Mouse (Mus musculus) heart, embryonic 16.5 days (tissue): ENCODE data around the gene Gpr4. TPM values are rescaled to one million over a fixed set of nuclear protein-coding genes. Genes with fewer than 3 reads are reported as not detected.

Experiments used
- ATAC-seq: fragments of 200-750 bp; cut with Nextera tagmentation; replicated peaks from 2 replicates; pipeline ENCODE4 v1.8.0; 2017; ENCODE audit warnings: moderate number of reproducible peaks; ENCODE audit not compliant: insufficient read depth, low FRiP score; ENCODE audit errors: extremely low read depth
- H3K27ac ChIP-seq: fragments of 300-500 bp; sonication (generic); 2 replicates; pipeline ENCODE4 v1.5.1; 2014; ENCODE audit warnings: mild to moderate bottlenecking, low read length, control low read depth, moderate library complexity
- H3K27me3 ChIP-seq: fragments of 300-500 bp; sonication (generic); 2 replicates; pipeline ENCODE4 v1.6.1; 2014; ENCODE audit warnings: low read length, mixed read lengths; ENCODE audit not compliant: control insufficient read depth, insufficient read depth
- H3K36me3 ChIP-seq: fragments of 300-500 bp; sonication (generic); 2 replicates; pipeline ENCODE4 v1.6.1; 2014; ENCODE audit not compliant: control insufficient read depth, insufficient read depth
- H3K4me1 ChIP-seq: fragments of 300-500 bp; sonication (generic); 2 replicates; pipeline ENCODE4 v1.6.1; 2014; ENCODE audit warnings: low read length, mixed read lengths; ENCODE audit not compliant: control insufficient read depth, insufficient read depth
- H3K4me2 ChIP-seq: fragments of 300-500 bp; sonication (generic); 2 replicates; pipeline ENCODE4 v1.6.1; 2014; ENCODE audit warnings: low read depth, mild to moderate bottlenecking, control low read depth, low read length
- H3K4me3 ChIP-seq: fragments of 300-500 bp; sonication (generic); 2 replicates; pipeline ENCODE4 v1.5.1; 2014; ENCODE audit warnings: mild to moderate bottlenecking, control low read depth, low read length
- H3K9ac ChIP-seq: fragments of 300-500 bp; sonication (generic); 2 replicates; pipeline ENCODE4 v1.6.1; 2014; ENCODE audit warnings: low read length, control low read depth
- H3K9me3 ChIP-seq: fragments of 300-500 bp; sonication (generic); replicated peaks from 2 replicates; pipeline ENCODE4 v1.6.1; 2016; ENCODE audit warnings: low read length; ENCODE audit not compliant: control insufficient read depth
- WGBS: fragments of 180-500 bp; shearing (Covaris S2); extraction: QIAGEN DNeasy Blood & Tissue Kit; methylation state at CpG from one replicate; pipeline ENCODE4 v1.1.7; 2014; 5-methylcytosine and 5-hydroxymethylcytosine counted together
- polyA plus RNA-seq: library from polyadenylated mRNA; unstranded; fragments of >200 nt; fragmentation: Nextera tagmentation; extraction: Ambion mirVana; gene quantifications from 2 replicates; pipeline ENCODE4 v1.2.1, GENCODE M21; 2015

The Gpr4 gene
- polyA plus RNA-seq, 1 experiment from 2014 or later = 2.7 TPM

DNA sequence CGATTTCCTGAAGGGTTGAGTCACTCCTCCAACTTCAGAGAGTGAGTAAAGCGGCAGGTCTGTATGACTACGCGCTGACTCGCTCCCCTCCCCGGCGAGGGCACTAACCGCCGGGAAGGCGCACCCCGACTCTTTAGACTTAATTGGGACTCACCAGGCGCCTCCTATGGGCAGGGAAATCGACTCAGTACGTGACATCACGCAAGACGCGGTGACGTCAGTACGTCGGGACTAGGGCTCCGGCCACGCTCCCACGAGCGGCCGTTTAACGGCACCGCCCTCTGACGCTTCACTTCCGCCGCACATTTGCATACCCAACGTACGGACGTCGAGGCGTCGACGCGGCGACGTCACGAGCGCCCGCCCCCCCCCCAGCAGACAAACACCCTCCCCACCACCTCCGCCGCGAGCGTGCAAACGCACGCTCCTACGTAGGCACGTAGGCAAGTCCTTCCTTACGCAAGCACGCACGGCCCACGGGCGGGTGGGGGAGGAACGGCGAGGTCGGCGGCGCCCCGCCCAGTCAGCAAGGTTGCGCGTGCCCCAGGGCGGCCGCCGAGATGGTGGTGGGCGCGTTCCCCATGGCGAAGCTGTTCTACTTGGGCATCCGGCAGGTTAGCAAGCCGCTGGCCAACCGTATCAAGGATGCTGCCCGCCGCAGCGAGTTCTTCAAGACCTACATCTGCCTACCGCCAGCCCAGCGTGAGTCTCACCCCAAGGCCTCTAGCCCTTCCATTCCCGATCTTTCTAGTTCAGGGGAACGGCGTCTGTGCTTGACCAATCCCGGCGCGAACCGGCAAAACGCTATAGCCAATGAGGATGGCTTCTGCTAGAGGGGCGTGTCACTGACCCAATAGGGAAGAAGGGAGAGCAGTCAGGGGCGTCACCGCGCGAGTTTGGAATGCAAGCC is 15.8 kb downstream of the Gpr4 start, which contains the start of gene Opa3:
TSS of gene Opa3 (plus strand) at position 452 of the 910 bp plus-strand sequence.
- peak within 1 kb of the TSS; percentile 93 for H3K4me2 ChIP-seq
- H3K9me3 ChIP-seq = no peaks in the 10 kb centered on the region
- peaks cover 19% of the 10 kb centered on the region for H3K4me1 ChIP-seq
- H3K27me3 ChIP-seq = no peaks in the 10 kb centered on the region
- H3K27ac ChIP-seq = peak within 1 kb of the TSS; percentile 100
- H3K36me3 ChIP-seq = peaks cover 6% of the 10 kb centered on the region; the same call in 1 of the 2 replicates
- peak within 1 kb of the TSS; percentile 90 for H3K9ac ChIP-seq
- peak; percentile 93 for ATAC-seq
- WGBS = under 1% methylated on average over 91 of the region's 91 CpGs
- peak within 1 kb of the TSS; percentile 84 for H3K4me3 ChIP-seq

- peak overlapping the region; percentile 89 for H3K27ac ChIP-seq
- H3K4me3 ChIP-seq = peak overlapping the region; percentile 84
- peaks cover 6% of the 10 kb centered on the region; the same call in 1 of the 2 replicates for H3K36me3 ChIP-seq
- no peaks in the 10 kb centered on the region for H3K27me3 ChIP-seq
- peak overlapping the region; percentile 93 for H3K4me2 ChIP-seq
- no peak for ATAC-seq
- WGBS = under 1% methylated on average over 14 of the region's 14 CpGs
- peaks cover 19% of the 10 kb centered on the region for H3K4me1 ChIP-seq
- H3K9ac ChIP-seq = peak overlapping the region; percentile 89
- no peaks in the 10 kb centered on the region for H3K9me3 ChIP-seq
Observed at GRCm38 (mm10) chr7:19228793-19229148, 16.4 kb downstream of the Gpr4 start.

GRCm38 (mm10) chr7:19229404-19229803 is 17.1 kb downstream of the Gpr4 start:
- peaks cover 6% of the 10 kb centered on the region; the same call in 1 of the 2 replicates for H3K36me3 ChIP-seq
- peak overlapping the region; percentile 89 for H3K27ac ChIP-seq
- WGBS = 28% methylated on average over 5 of the region's 5 CpGs
- no peaks in the 10 kb centered on the region for H3K9me3 ChIP-seq
- H3K9ac ChIP-seq = peak overlapping the region; percentile 89
- peak overlapping the region; percentile 84 for H3K4me3 ChIP-seq
- ATAC-seq = no peak
- no peaks in the 10 kb centered on the region for H3K27me3 ChIP-seq
- peaks cover 19% of the 10 kb centered on the region for H3K4me1 ChIP-seq
- H3K4me2 ChIP-seq = peak overlapping the region; percentile 93

DNA sequence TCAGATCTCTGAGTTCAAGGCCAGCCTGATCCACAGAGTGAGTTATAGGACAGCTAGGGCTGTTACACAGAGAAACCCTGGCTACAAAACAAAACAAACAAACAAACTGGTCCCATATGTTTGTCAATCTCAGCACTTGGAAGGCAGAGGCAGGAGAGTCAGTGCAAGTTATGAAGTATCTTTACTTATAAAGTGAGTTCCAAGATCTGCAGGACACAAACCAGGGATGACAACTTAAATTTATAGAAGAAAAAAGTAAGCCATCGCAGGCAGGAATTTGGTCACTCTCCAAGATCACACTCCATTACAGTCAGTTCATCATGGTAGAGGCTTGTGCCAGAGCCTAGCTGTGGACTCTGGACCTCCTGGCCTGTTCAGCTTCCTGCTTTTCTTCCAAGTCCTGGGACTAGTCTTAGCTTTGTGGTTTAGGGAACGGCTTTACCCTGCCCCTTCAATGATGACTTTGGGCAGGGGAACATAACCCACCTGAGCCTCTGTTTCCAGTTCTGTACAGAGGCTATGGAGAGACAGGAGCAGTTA is 17.8 kb downstream of the Gpr4 start:
- H3K4me3 ChIP-seq = no peak overlapping the region
- H3K4me2 ChIP-seq = no peak overlapping the region
- no peaks in the 10 kb centered on the region for H3K9me3 ChIP-seq
- peaks cover 6% of the 10 kb centered on the region; the same call in 1 of the 2 replicates for H3K36me3 ChIP-seq
- 79% methylated on average over 2 of the region's 2 CpGs for WGBS
- no peaks in the 10 kb centered on the region for H3K27me3 ChIP-seq
- no peak overlapping the region for H3K27ac ChIP-seq
- H3K4me1 ChIP-seq = peaks cover 22% of the 10 kb centered on the region
- no peak overlapping the region for H3K9ac ChIP-seq
- no peak for ATAC-seq

DNA sequence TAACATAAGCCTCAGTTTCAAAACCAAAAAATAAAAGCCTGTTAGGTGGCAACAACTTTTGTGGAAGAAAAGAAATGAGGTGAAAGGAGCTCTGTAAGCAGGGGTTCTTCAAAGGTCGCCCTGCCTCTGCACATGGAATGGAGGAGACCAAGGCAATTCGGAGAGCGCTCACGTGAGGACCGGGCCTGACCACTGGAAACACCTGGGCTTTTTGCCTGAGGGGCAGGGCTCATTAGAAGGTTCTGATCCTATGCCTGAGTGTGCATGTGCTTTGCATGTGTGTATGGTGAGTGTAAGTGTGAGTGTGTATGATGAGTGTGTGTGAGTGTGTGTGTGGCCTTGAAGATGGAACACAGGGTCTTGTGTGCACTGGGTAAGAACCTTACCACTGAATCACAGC is 18.6 kb downstream of the Gpr4 start:
- H3K4me2 ChIP-seq = no peak overlapping the region
- H3K27ac ChIP-seq = no peak overlapping the region
- 0 out of 2 replicates have a peak, but pooled peaks cover under 1% of the 10 kb centered on the region for H3K36me3 ChIP-seq
- H3K4me1 ChIP-seq = peaks cover 30% of the 10 kb centered on the region
- no peak for ATAC-seq
- H3K4me3 ChIP-seq = no peak overlapping the region
- no peaks in the 10 kb centered on the region for H3K9me3 ChIP-seq
- WGBS = 89% methylated on average over 5 of the region's 5 CpGs
- no peaks in the 10 kb centered on the region for H3K27me3 ChIP-seq
- no peak overlapping the region for H3K9ac ChIP-seq

DNA sequence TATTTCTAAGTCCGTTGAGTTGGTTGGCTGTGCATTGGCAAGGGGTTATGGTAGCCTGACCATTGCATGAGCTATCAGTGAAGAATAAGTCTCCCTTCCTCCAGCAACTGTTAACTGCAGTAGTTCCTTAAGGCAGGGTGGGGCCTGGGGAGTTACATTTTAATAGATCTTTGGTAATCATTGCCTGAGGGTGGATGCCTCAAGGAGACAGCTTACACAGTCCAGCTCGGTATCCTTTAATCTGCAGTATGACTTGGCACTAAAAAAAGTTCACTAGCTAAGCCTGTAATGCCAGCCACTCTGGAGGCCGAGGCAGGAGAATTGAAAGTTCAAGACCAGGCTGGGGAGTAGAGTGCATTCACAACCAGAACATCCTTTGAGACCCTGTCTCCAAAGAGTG is 19.5 kb downstream of the Gpr4 start:
- WGBS = 88% methylated on average over 3 of the region's 3 CpGs

GRCm38 (mm10) chr7:19234652-19235051 is 22.3 kb downstream of the Gpr4 start:
- ATAC-seq = no peak
- Histone ChIP-seq H3K4me2 (no peak overlapping the region), H3K27ac (peak overlapping the region; percentile 84; the same call in 1 of the 2 replicates), H3K9me3 (no peaks in the 10 kb centered on the region), H3K9ac (no peak overlapping the region), H3K4me1 (peaks cover 49% of the 10 kb centered on the region), H3K4me3 (no peak overlapping the region), H3K27me3 (no peaks in the 10 kb centered on the region), H3K36me3 (no peaks in the 10 kb centered on the region)
- 78% methylated on average over 5 of the region's 5 CpGs for WGBS

More for the DNA sequence above, 19.5 kb downstream of the Gpr4 start:
- H3K27me3 ChIP-seq = no peaks in the 10 kb centered on the region
- H3K36me3 ChIP-seq = no peaks in the 10 kb centered on the region
- ATAC-seq = no peak
- no peak overlapping the region for H3K9ac ChIP-seq
- H3K4me1 ChIP-seq = peaks cover 37% of the 10 kb centered on the region
- H3K27ac ChIP-seq = no peak overlapping the region
- H3K4me3 ChIP-seq = no peak overlapping the region
- no peaks in the 10 kb centered on the region for H3K9me3 ChIP-seq
- H3K4me2 ChIP-seq = no peak overlapping the region

- Histone ChIP-seq H3K9ac (0 out of 2 replicates have a peak overlapping the region, but pooled peaks have one; percentile 26), H3K9me3 (no peaks in the 10 kb centered on the region), H3K4me3 (no peak overlapping the region), H3K4me2 (no peak overlapping the region), H3K27ac (peak overlapping the region; percentile 84), H3K36me3 (no peaks in the 10 kb centered on the region), H3K27me3 (no peaks in the 10 kb centered on the region), H3K4me1 (peaks cover 51% of the 10 kb centered on the region)
- ATAC-seq = no peak
- WGBS = 61% methylated on average over 2 of the region's 2 CpGs
Observed at GRCm38 (mm10) chr7:19235092-19235671, 22.8 kb downstream of the Gpr4 start.
